Mouse (Mus musculus): ENCODE data around the gene AC124502.3.
"Not testable (repeated sequence)": the region's sequence is repeated elsewhere in the genome, so short reads cannot be mapped to it uniquely, and the experiment has no call there.

AC124502.3 gene

GRCm38 (mm10) chr19:5083961-5084833, 45.5 kb downstream of the AC124502.3 start:
- DNase-seq (ENCODE audit: low spot score in 2 of 2), result no peak

DNA sequence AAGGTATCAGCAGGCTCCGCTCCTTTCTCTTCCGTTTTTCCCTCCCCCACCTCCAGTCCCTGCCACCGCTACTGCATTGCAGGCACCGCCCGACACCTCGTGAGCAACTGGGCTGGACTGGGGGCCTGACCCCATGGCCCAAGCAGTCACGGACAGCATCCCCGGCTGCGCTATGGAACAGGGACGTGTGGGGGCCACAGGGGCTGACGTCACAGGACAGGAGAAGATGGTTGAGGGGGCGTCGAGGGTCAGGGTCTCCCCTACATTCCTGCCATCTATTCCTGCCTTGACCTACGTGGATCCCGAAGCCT, 46.1 kb downstream of the AC124502.3 start:
- DNase-seq (ENCODE audit: low spot score in 2 of 2), result no peak

- DNase-seq (ENCODE audit: low spot score in 2 of 2), result no peak
Measured at GRCm38 (mm10) chr19:5085145-5085863, 46.6 kb downstream of the AC124502.3 start, which contains the start of gene Tmem151a. Gene Tmem151a, minus strand, starts transcription at chr19:5085531.

- DNase-seq (ENCODE audit: low spot score in 2 of 2), result not testable (repeated sequence)
Measured at GRCm38 (mm10) chr19:5086533-5086932, 47.8 kb downstream of the AC124502.3 start.

GRCm38 (mm10) chr19:5087884-5088728, 49.4 kb downstream of the AC124502.3 start, which contains the start of gene Yif1a:
Gene Yif1a, plus strand, starts transcription at chr19:5088538.
- DNase-seq (ENCODE audit: low spot score in 2 of 2), result peak; percentile 90 to 93

- DNase-seq (ENCODE audit: low spot score in 2 of 2), result no peak
Measured at GRCm38 (mm10) chr19:5089324-5089723, 50.6 kb downstream of the AC124502.3 start.

DNA sequence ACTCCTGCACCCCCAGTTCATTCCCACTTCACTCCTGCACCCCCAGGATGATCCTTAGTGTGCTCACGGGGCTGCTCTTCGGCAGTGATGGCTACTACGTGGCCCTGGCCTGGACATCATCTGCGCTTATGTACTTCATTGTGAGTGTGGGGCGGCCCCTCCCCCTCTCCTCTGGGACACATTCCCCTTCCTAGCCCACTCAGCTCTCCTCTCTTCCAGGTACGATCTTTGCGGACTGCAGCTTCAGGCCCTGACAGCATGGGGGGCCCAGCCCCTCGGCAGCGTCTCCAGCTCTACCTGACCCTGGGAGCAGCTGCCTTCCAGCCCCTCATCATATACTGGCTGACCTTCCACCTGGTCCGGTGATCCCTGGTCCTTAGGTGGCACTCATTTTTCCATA, 53.4 kb downstream of the AC124502.3 start:
- no peak for DNase-seq (ENCODE audit: low spot score in 2 of 2)

GRCm38 (mm10) chr19:5093481-5094242, 55.0 kb downstream of the AC124502.3 start:
- no peak for DNase-seq (ENCODE audit: low spot score in 2 of 2)

DNA sequence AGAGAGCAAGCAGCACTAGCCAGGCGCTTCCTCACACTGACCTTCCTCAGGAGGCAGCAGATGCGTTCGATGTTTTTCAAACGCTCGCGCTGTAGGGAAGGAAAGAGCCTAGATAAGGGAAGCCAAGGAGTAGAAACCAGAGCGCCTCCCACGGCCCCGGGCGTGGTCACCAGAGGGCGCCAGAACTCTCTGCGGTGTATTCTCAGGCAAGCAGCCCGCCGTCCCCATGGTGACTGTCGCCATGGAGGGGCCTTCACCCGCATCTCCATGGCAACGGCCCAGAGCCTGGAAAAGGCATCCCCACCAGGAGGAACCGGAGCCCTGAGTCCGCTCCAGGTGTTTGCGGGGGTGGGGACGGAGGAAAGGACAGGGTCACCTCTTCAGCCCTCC, 55.5 kb downstream of the AC124502.3 start:
- DNase-seq (ENCODE audit: low spot score in 2 of 2), result peak; percentile 76 to 91

GRCm38 (mm10) chr19:5094746-5095417, 56.2 kb downstream of the AC124502.3 start:
- no peak for DNase-seq (ENCODE audit: low spot score in 2 of 2)

DNA sequence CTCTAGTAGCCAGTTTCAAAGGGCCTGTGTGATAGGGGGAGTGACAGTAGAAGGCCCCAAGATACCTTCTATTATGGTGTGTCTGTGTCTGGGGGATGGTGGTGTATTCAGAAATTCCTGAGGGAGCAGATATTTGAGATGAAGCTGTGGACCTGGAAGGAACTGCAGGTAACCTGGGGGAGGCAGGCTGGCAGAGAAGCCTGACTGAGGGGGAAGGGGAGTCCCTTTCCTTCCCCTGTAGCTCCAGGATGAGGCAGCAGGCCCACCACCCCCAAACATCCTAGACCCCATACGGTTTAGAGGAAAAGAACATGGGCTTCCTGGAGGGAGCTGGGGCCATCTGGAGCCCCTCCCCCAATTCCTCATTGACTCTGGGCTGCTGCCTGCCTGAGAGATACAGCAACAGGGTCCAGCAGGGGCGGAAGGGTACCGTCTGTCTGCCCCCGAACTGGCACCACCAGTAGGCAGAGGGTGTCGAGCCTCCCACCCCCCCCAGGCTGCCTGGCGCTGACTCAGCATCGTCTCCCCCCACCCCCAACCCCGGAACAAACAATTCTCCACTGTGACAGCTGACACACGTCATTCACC, 57.3 kb downstream of the AC124502.3 start:
- no peak for DNase-seq (ENCODE audit: low spot score in 2 of 2)

DNA sequence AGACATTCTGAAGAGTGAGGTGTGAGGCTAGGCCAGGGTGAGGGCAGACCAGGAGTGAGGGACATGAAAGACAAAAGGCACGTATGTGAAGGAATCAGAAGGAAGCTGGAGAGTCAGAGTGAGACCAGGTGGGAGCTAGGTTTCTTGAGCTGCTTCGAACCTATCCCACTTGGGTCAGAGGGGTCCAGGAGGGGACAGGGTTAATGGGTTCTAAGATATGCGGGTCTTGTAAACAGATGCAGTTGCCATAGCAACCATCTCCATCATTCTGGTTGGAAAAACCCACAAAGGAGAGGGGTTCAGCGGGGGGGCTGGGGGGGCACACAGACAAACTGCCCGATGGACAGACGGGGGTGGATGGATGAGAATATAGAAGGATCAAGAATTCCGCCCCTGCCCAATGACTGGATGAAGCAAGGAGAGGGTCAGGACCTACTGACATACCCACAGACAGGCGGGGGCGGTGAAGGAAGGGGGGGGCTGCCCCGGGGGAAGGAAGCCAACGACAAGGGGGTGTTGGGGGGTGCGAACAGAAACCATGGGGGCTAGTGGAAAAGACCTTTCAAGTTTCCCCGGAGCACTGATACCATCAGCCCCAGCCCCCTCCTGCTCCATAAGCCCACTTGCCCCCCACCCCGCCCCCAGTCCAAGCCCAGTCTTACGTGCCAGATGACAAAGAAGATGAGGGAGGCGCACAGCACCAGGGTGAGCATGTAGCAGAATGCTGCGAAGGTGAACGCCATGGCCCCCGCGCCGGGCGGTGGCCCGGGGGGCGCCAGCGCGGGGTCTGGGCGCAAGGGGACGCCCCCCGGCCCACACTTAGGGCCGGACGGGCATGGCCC, 59.1 kb downstream of the AC124502.3 start:
- DNase-seq (ENCODE audit: low spot score in 2 of 2), result no peak

- peak in 1 of 2 experiments; percentile 62 for DNase-seq (ENCODE audit: low spot score in 2 of 2)
Measured at GRCm38 (mm10) chr19:5098363-5099143, 59.9 kb downstream of the AC124502.3 start, which contains the start of gene Cnih2. Gene Cnih2, minus strand, starts transcription at chr19:5098521.
